Mouse (Mus musculus) G1E (cell line): ENCODE data around the gene Ttc36.

Experiments
- CTCF ChIP-seq: IDR thresholded peaks from 2 replicates; pipeline ENCODE4 v1.5.1; 2012; ENCODE audit warnings: low read depth, low read length, inconsistent platforms, mixed read lengths
- GATA1 ChIP-seq: IDR thresholded peaks from 2 replicates; pipeline ENCODE4 v1.6.1; 2012; ENCODE audit warnings: borderline replicate concordance, low read length, inconsistent platforms, mixed read lengths
- GATA2 ChIP-seq: IDR thresholded peaks from 2 replicates; pipeline ENCODE4 v1.6.1; 2012; ENCODE audit warnings: low read depth, low read length, inconsistent platforms, borderline replicate concordance
- POLR2AphosphoS5 ChIP-seq: IDR thresholded peaks from 2 replicates; pipeline ENCODE4 v1.6.1; 2012; ENCODE audit warnings: low read depth, low read length, inconsistent platforms; ENCODE audit not compliant: insufficient replicate concordance
- TAL1 ChIP-seq: conservative IDR thresholded peaks from 2 replicates; pipeline ENCODE4 v1.6.1; 2012; ENCODE audit warnings: low read depth, low read length, inconsistent platforms, mixed read lengths

DNA sequence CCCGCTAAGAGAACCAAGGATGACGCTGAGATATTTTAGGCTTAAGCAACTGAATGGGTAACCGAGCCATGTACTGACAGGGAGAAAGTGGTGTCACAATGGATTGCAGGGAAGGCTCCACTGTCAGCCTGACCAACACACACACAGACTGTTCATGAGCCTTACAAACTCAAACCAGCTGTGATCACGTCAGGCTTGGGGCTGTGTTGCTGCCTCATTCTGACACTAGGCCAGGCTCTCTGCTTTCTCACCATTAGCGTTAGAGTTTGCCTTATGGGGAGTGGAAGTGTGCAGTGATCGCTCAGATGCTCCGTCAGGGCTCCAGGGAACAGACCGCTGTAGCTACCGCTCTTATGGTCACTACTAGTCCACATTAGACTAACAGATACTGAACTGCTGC is 10.0 kb downstream of the Ttc36 start:
- TF ChIP-seq CTCF (no peak), TAL1 (no peak), POLR2AphosphoS5 (no peak), GATA1 (no peak), GATA2 (no peak)
